Mouse (Mus musculus) lung, postnatal 14 days (tissue): ENCODE data around the gene Phex.

Experiments
- DNase-seq: peaks from one replicate; pipeline ENCODE4 v3.0.0; 2021

Gene Phex

GRCm38 (mm10) chrX:157306796-157307405 is 108.2 kb downstream of the Phex start:
- DNase-seq, result no peak

GRCm38 (mm10) chrX:157305852-157306232 is 109.3 kb downstream of the Phex start:
- no peak for DNase-seq

GRCm38 (mm10) chrX:157305193-157305851 is 109.8 kb downstream of the Phex start:
- DNase-seq, result no peak

GRCm38 (mm10) chrX:157292411-157292810 is 122.7 kb downstream of the Phex start:
- DNase-seq, result no peak

GRCm38 (mm10) chrX:157276581-157276980 is 138.5 kb downstream of the Phex start:
- DNase-seq, result no peak

- DNase-seq, result no peak
Measured at GRCm38 (mm10) chrX:157273291-157273690, 141.8 kb downstream of the Phex start.

- no peak for DNase-seq
Measured at GRCm38 (mm10) chrX:157271609-157272008, 143.5 kb downstream of the Phex start.

GRCm38 (mm10) chrX:157269726-157270305 is 145.3 kb downstream of the Phex start:
- no peak for DNase-seq

- no peak for DNase-seq
Measured at GRCm38 (mm10) chrX:157268141-157268540, 147.0 kb downstream of the Phex start.

GRCm38 (mm10) chrX:157202736-157203135 is 212.4 kb downstream of the Phex start:
- no peak for DNase-seq

- no peak for DNase-seq
Measured at GRCm38 (mm10) chrX:157184167-157184566, 230.9 kb downstream of the Phex start.

- DNase-seq, result no peak
Measured at GRCm38 (mm10) chrX:157180845-157181244, 234.3 kb downstream of the Phex start.

GRCm38 (mm10) chrX:157164142-157164541 is 251.0 kb downstream of the Phex start:
- DNase-seq, result no peak

GRCm38 (mm10) chrX:157163394-157163793 is 251.7 kb downstream of the Phex start:
- no peak for DNase-seq

GRCm38 (mm10) chrX:157144675-157145074 is 270.4 kb downstream of the Phex start:
- no peak for DNase-seq

GRCm38 (mm10) chrX:157139601-157140000 is 275.5 kb downstream of the Phex start:
- DNase-seq, result no peak
